Mouse (Mus musculus) E14TG2a.4 (cell line): ENCODE data around the gene Cxadr.

Experiments
- H3K27me3 ChIP-seq: 2 replicates; pipeline ENCODE4 v1.6.1; 2014; ENCODE audit warnings: low read length, control low read depth; ENCODE audit not compliant: insufficient read depth
- H3K36me3 ChIP-seq: 2 replicates; pipeline ENCODE4 v1.6.1; 2014; ENCODE audit warnings: low read length, control low read depth; ENCODE audit not compliant: insufficient read depth
- H3K4me1 ChIP-seq: replicated peaks from 2 replicates; pipeline ENCODE4 v1.6.1; 2014; ENCODE audit warnings: low read depth, low read length, control low read depth
- H3K4me3 ChIP-seq: replicated peaks from 2 replicates; pipeline ENCODE4 v1.5.1; 2014; ENCODE audit warnings: mild to moderate bottlenecking, low read length
- H3K9me3 ChIP-seq: 2 replicates; pipeline ENCODE4 v1.6.1; 2014; ENCODE audit warnings: low read length, control low read depth
- CTCF ChIP-seq: conservative IDR thresholded peaks from 2 replicates; pipeline ENCODE4 v1.5.1; 2014; ENCODE audit warnings: low read length
- NANOG ChIP-seq: IDR thresholded peaks from 2 replicates; pipeline ENCODE4 v1.6.1; 2014; ENCODE audit warnings: borderline replicate concordance, low read length, mixed read lengths
- POU5F1 ChIP-seq: IDR thresholded peaks from 2 replicates; pipeline ENCODE4 v1.6.1; 2014; ENCODE audit warnings: low read length, borderline replicate concordance

Cxadr gene

GRCm38 (mm10) chr16:78371491-78372046, 70.3 kb downstream of the Cxadr start:
- no peaks in the 10 kb centered on the region for H3K27me3 ChIP-seq
- H3K4me1 ChIP-seq, result peaks cover 25% of the 10 kb centered on the region
- H3K9me3 ChIP-seq, result no peaks in the 10 kb centered on the region
- H3K4me3 ChIP-seq, result no peak overlapping the region
- no peak for TF ChIP-seq POU5F1
- TF ChIP-seq CTCF, result no peak
- TF ChIP-seq NANOG, result no peak
- H3K36me3 ChIP-seq, result peaks cover 61% of the 10 kb centered on the region

DNA sequence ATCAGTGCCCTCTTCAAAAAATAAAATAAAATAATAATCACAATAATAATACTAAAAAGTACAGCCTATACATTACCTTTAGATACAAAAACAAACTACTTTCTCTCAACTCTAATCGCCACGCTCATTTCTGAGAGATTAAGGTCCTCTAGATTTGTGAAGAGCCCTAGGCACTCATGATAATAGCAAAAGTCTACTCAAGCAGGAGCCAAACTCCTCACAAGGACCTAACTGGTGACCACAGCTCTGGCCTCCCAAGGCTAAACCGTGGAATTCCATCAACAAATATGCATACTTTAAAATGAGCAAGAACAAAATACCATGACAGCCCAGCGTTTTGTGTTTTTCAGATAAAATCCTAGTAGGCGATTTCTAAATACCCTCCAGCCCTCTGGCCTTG, 71.5 kb downstream of the Cxadr start:
- peaks cover 31% of the 10 kb centered on the region for H3K4me1 ChIP-seq
- peaks cover 5% of the 10 kb centered on the region for H3K27me3 ChIP-seq
- H3K9me3 ChIP-seq, result no peaks in the 10 kb centered on the region
- no peak overlapping the region for H3K4me3 ChIP-seq
- TF ChIP-seq NANOG (no peak), CTCF (no peak)
- H3K36me3 ChIP-seq, result peaks cover 50% of the 10 kb centered on the region

DNA sequence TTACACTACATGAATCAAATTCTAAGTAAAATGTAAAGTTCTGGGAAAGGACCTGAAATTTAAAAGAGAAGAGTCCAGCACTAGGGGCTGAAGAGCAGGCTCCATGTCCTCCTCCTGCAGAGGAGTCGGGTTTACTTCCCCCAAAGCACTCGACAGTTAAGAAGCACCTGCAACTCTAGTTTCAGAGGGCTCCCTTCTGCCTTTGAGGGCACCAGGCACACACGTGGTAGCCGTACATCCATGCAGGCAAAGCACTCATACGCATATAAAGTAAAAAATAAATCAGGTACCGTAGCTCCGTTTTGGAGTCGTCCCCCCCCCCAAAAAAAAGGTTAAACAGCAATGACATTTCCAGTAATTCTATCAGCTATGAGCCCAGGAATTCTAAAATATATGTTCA, 72.5 kb downstream of the Cxadr start:
- peaks cover 40% of the 10 kb centered on the region for H3K36me3 ChIP-seq
- no peak for TF ChIP-seq CTCF
- TF ChIP-seq POU5F1, result no peak
- no peak for TF ChIP-seq NANOG
- H3K4me1 ChIP-seq, result peaks cover 31% of the 10 kb centered on the region

GRCm38 (mm10) chr16:78375222-78375621, 73.9 kb downstream of the Cxadr start:
- Histone ChIP-seq H3K4me1 (peaks cover 31% of the 10 kb centered on the region), H3K36me3 (peaks cover 26% of the 10 kb centered on the region), H3K4me3 (peak overlapping the region; percentile 91), H3K9me3 (no peaks in the 10 kb centered on the region), H3K27me3 (peaks cover 14% of the 10 kb centered on the region)
- TF ChIP-seq POU5F1 (no peak), CTCF (no peak), NANOG (no peak)

More for the DNA sequence above, 72.5 kb downstream of the Cxadr start:
- H3K27me3 ChIP-seq, result peaks cover 6% of the 10 kb centered on the region
- H3K4me3 ChIP-seq, result no peak overlapping the region
- no peaks in the 10 kb centered on the region for H3K9me3 ChIP-seq

DNA sequence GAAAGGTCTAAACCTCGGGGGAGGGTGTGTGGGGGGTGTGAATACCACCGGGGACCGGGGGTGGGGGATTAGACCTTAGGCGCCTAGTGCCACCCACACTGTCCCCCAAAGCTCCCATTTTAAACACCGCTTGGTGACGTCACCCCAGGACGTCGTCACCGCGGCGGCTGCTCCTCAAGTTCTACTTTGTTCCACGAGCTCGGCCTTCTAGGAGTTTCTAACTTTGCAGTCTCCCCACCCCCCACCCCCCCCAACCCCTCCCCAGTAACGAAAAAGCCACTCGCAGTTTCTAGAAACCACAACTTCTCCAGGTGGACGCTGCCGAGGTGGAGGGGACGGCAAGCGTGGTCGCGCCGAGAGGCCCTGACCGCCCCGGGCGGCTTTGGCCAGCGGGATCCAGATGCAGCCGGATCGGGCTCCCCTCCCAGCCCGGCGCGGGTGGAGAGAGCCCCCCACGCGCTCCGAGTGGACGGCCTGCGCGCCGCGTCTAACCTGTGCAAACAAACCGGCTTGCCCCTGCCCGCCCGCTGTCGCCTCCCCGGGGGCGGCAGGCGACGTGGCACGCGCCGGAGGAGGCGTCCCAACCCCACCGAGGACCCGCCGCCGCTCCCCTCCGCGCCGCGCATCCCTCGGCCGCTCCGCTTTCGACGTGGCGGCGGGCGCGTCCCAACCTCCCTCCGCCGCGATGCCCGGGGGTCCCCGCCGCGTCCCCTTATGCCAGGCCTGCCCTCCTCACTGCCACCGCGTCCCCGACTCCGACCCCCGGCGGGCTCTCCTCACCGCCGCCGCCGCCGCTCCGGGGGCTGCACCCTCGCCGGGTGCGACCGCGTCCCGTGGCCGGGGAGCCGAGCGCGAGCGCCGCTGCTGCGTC, 74.8 kb downstream of the Cxadr start:
- H3K4me3 ChIP-seq, result peak overlapping the region; percentile 91

GRCm38 (mm10) chr16:78376745-78377570, 75.7 kb downstream of the Cxadr start, which contains the start of gene Btg3:
TSS of gene Btg3 (minus strand) at chr16:78377192.
- peaks cover 31% of the 10 kb centered on the region for H3K4me1 ChIP-seq
- H3K27me3 ChIP-seq, result peaks cover 17% of the 10 kb centered on the region
- H3K36me3 ChIP-seq, result peaks cover 11% of the 10 kb centered on the region
- no peaks in the 10 kb centered on the region for H3K9me3 ChIP-seq
- no peak for TF ChIP-seq CTCF
- TF ChIP-seq NANOG, result peak; percentile 8; the same call in 1 of the 2 replicates
- H3K4me3 ChIP-seq, result peak within 1 kb of the TSS; percentile 91

More for the DNA sequence above, 74.8 kb downstream of the Cxadr start:
- Histone ChIP-seq H3K36me3 (peaks cover 19% of the 10 kb centered on the region), H3K9me3 (no peaks in the 10 kb centered on the region), H3K4me1 (peaks cover 31% of the 10 kb centered on the region), H3K27me3 (peaks cover 17% of the 10 kb centered on the region)
- TF ChIP-seq NANOG (no peak), POU5F1 (no peak), CTCF (no peak)

DNA sequence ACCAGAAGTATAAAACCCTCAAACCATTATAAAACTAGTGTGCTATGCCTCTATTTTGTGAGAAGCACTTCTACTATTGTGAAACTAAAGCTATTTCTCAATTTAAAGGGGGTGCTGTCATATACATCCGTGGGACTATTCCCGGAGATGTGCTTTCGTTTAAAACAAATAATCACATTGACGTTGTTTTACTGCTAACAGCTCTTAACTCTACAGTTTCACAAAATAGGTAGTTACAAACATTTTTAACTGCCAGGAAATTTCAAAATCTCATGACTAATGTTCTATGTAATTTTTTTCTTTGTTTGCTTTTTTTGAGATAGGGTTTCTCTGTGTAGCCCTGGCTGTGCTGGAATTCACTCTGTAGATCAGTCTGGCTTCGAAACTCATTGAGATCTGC, 77.2 kb downstream of the Cxadr start:
- TF ChIP-seq CTCF (no peak), NANOG (no peak), POU5F1 (no peak)
- H3K4me1 ChIP-seq, result peaks cover 23% of the 10 kb centered on the region
- no peaks in the 10 kb centered on the region for H3K9me3 ChIP-seq
- H3K36me3 ChIP-seq, result no peaks in the 10 kb centered on the region
- peaks cover 17% of the 10 kb centered on the region for H3K27me3 ChIP-seq
- H3K4me3 ChIP-seq, result no peak overlapping the region

GRCm38 (mm10) chr16:78389122-78389521, 87.8 kb downstream of the Cxadr start:
- Histone ChIP-seq H3K36me3 (no peaks in the 10 kb centered on the region), H3K4me3 (no peak overlapping the region), H3K4me1 (no peaks in the 10 kb centered on the region), H3K27me3 (no peaks in the 10 kb centered on the region), H3K9me3 (peaks cover 6% of the 10 kb centered on the region)
- TF ChIP-seq POU5F1, result no peak
- TF ChIP-seq CTCF, result no peak
- no peak for TF ChIP-seq NANOG
